Mouse (Mus musculus): ENCODE results near the gene Cdhr4.
"Not testable (repeated sequence)": the region's sequence is repeated elsewhere in the genome, so short reads cannot be mapped to it uniquely, and the experiment has no call there.

Cdhr4 gene

DNA sequence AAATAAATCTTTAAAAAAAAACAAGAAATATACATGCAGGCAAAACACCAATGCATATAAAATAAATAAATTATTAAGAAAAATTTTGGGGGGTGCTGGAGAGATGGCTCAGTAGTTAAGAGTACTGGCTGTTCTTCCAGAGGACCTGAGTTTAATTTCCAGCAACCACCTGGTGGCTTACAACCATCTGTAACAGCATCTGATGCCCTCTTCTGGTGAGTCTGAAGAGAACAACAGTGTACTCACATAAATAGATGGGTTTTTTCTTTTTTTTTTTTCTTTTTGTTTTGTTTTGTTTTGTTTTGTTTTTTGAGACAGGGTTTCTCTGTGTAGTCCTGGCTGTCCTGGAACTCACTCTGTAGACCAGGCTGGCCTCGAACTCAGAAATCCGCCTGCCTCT lies 21.3 kb downstream of the Cdhr4 start:
- DNase-seq = not testable (repeated sequence)

DNA sequence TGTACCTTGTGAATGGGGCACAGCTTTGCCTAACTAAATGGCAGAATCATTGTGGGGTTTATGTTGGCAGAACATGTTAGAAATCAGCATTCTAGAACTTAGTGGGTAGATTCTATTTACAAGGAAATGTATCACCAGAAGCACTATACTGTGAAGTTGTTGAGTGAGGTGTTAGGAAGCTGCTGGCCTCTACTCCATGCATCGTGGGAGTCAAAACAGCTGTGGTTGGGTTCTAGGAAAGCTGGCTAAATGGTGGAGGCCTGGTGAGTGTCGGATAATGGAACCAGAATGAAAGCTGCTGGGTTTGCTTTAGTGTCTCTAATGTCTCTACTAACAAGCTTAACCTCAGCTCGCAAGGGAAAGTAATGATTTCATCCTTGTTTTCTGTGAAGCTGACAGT lies 24.8 kb downstream of the Cdhr4 start:
- no peak for DNase-seq

DNA sequence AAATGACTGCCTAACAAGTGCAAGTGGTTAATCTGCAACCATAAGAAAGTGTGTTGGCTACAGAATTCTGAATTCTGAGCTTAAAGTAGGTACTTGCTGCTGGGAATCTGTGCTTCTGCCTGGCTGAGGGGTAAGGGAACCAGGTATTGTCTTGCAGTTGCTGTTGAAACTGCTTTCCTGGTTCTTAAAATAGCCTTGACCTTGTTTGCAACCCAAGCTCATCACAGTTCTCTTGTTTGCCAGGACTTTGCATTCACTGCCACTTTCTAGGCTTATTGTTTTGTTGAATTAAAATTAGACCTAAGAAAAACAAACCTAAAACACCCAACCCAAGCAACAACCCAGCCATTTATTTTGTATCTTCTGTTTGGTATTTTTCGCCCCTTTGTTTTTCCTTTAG lies 28.4 kb downstream of the Cdhr4 start:
- no peak for DNase-seq

GRCm38 (mm10) chr9:108023216-108023615 lies 30.9 kb downstream of the Cdhr4 start:
- DNase-seq = no peak

DNA sequence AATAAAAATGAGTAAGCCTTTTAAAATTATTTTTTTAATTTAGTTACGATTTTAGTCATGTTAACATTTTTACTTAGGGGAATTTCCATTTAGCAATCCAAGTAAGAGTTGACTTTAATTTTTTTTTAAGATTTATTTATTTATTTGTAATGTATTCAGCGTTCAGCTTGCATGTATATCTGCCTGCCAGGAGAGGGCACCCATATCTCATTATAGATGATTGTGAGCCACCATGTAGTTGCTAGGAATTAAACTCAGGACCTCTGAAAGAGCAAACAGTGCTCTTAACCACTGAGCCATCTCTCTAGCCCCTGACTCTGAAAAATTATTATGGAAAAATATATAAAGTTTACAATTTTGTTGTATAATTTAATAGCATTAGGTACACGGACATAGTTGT lies 34.3 kb downstream of the Cdhr4 start:
- DNase-seq = no peak

GRCm38 (mm10) chr9:108027867-108028266 lies 35.6 kb downstream of the Cdhr4 start:
- no peak for DNase-seq

- DNase-seq = no peak
Measured at GRCm38 (mm10) chr9:108032126-108032525, 39.8 kb downstream of the Cdhr4 start.

GRCm38 (mm10) chr9:108035331-108036156 lies 43.2 kb downstream of the Cdhr4 start:
- DNase-seq = no peak

- no peak for DNase-seq
Measured at GRCm38 (mm10) chr9:108044751-108045492, 52.6 kb downstream of the Cdhr4 start.

- DNase-seq = no peak
Measured at GRCm38 (mm10) chr9:108046582-108046981, 54.3 kb downstream of the Cdhr4 start.

GRCm38 (mm10) chr9:108047601-108048565 lies 55.6 kb downstream of the Cdhr4 start:
- DNase-seq = no peak

GRCm38 (mm10) chr9:108048566-108048955 lies 56.3 kb downstream of the Cdhr4 start:
- no peak for DNase-seq

DNA sequence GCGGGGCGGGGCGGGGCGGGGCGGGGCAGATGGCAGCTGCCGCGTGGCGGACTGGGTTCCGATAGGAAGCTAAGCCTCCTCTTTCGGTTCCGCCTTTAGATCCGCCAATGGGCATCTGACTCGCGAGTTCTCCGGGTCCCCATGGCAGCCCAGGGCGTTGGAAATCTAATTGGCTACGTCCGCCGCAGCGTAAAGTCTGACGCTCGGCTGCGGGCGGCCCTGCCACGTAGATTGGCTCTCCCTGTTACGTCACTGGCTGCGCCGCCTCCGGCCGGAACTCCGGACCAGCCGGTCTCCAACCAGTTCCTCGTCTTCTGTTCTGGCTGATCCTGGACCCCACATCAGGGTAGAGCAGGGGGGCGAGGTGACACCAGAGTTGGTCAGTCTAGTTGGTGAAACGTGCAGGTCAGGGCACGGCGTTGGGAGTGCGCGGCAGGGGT lies 56.7 kb downstream of the Cdhr4 start, which contains the start of gene Gmppb:
Gene Gmppb, plus strand, starts transcription at position 227 of the 440 bp plus-strand sequence.
- peak; percentile 89 to 96 for DNase-seq

Data from spleen, adult 18-20 months (tissue).